Mouse (Mus musculus): ENCODE measurements around the gene Acap3.

DNA sequence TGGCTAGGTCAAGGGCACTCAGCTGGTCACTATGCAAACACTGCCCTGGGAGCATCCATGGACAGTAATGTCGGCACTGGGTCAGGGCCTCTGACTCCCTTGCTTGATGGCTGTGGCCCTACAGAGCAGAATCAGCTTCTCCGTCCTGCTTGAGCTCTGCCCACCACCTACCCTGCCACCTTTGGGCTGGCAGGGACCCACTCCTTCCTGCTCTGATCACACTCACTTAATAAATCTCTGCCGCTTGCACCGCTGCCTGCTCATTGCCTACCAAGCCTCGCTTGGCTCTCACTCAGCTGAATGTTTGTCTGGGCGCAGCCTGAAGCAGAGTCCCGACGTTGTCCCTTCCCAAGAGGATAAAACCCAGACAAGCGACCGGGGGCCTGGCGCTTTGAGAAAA, 15.4 kb downstream of the Acap3 start:
- TF ChIP-seq CTCF (IDR thresholded peaks at IDR 0.05; ENCODE audit: control insufficient read depth, insufficient read depth, insufficient replicate concordance, low read depth, low read length) (no peak), POLR2A (IDR thresholded peaks at IDR 0.05; ENCODE audit: control insufficient read depth, low read depth, low read length) (no peak)
